Mouse (Mus musculus) intestine, postnatal 0 days (tissue): ENCODE results near the gene Ifi211. TPM values are rescaled to one million over a fixed set of nuclear protein-coding genes. Genes with fewer than 3 reads are reported as not detected.
"Not testable (repeated sequence)": the region's sequence is repeated elsewhere in the genome, so short reads cannot be mapped to it uniquely, and the experiment has no call there.

Experiments
- ATAC-seq: fragments of 200-750 bp; cut with Nextera tagmentation; 2 replicates; pipeline ENCODE4 v1.8.0; 2017; ENCODE audit warnings: mild to moderate bottlenecking, moderate TSS enrichment, moderate library complexity
- H3K27ac ChIP-seq: fragments of 300-500 bp; sonication (generic); 2 replicates; pipeline ENCODE4 v1.5.1; 2014; ENCODE audit warnings: mild to moderate bottlenecking, low read depth, low read length, moderate library complexity
- H3K27me3 ChIP-seq: fragments of 300-500 bp; sonication (generic); replicated peaks from 2 replicates; pipeline ENCODE4 v1.6.1; 2014; ENCODE audit warnings: low read length, mixed read lengths; ENCODE audit not compliant: control insufficient read depth, insufficient read depth
- H3K36me3 ChIP-seq: fragments of 300-500 bp; sonication (generic); 2 replicates; pipeline ENCODE4 v1.6.1; 2014; ENCODE audit warnings: mild to moderate bottlenecking, moderate library complexity; ENCODE audit not compliant: control insufficient read depth, insufficient read depth
- H3K4me1 ChIP-seq: fragments of 300-500 bp; sonication (generic); replicated peaks from 2 replicates; pipeline ENCODE4 v1.6.1; 2014; ENCODE audit warnings: antibody characterized with exemption, low read length, mixed read lengths; ENCODE audit not compliant: control insufficient read depth, insufficient read depth
- H3K4me2 ChIP-seq: fragments of 300-500 bp; sonication (generic); replicated peaks from 2 replicates; pipeline ENCODE4 v1.6.1; 2014; ENCODE audit warnings: low read depth, mild to moderate bottlenecking, moderate library complexity
- H3K4me3 ChIP-seq: fragments of 300-500 bp; sonication (generic); 2 replicates; pipeline ENCODE4 v1.5.1; 2014; ENCODE audit warnings: low read depth, low read length
- H3K9ac ChIP-seq: fragments of 300-500 bp; sonication (generic); 2 replicates; pipeline ENCODE4 v1.6.1; 2014; ENCODE audit warnings: mild to moderate bottlenecking, low read depth, low read length
- H3K9me3 ChIP-seq: fragments of 300-500 bp; sonication (generic); 2 replicates; pipeline ENCODE4 v1.6.1; 2016; ENCODE audit warnings: mixed run types; ENCODE audit not compliant: control insufficient read depth
- CTCF ChIP-seq: sonication (generic); IDR thresholded peaks from 2 replicates; pipeline ENCODE4 v1.5.1; 2016; ENCODE audit warnings: low read depth, mild to moderate bottlenecking, control low read depth, antibody characterized with exemption, moderate library complexity
- WGBS: fragments of 180-500 bp; shearing (Covaris S2); extraction: QIAGEN DNeasy Blood & Tissue Kit; methylation state at CpG from one replicate; pipeline ENCODE4 v1.1.7; 2014; 5-methylcytosine and 5-hydroxymethylcytosine counted together
- polyA plus RNA-seq: library from polyadenylated mRNA; unstranded; fragments of >200 nt; fragmentation: Nextera tagmentation; extraction: Ambion mirVana; gene quantifications from 2 replicates; pipeline ENCODE4 v1.2.1, GENCODE M21; 2015

Gene Ifi211
- polyA plus RNA-seq, 1 experiment from 2014 or later: 1.3 TPM

DNA sequence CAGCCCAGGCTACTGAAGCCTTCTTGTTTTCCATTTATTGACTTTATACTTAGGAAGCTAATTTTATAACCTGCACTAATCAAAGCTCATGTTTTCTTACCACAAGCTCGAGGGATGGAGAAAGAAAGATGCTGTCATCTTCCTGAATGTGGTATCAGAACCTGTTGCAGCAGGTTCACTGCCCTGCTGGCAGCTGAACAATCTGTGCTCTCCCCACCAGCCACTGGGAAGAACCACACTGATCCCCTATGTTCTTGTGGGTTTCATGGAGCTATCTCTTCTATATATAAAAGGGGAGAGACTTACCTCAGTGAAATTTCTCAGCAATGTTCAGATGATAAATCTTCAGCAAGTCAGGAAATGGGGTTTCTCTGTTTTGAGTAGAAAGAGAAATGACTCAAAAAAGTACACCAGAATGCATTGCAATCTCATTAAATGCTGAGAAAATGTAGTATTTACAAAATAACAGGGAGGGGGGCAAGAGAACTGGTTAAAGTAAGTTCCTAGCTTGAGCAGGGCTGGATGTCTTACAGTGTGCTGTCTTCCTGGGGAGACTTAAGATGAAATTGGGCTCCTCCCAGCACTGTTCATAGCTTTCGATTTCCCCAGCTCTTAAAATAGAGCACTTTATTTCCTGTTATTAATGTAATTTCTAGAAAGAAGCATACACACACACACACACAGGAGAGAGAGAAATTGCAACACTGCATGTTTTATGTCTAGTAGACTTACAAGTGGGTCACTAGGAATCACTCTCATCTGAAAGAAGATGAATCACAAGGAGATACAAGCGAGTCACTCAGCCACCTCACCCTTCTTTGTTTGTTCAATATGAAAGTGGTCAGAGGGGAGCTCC, 29.3 kb upstream of the Ifi211 start, which contains the start of the genes Mndal and Ifi203:
TSS of gene Mndal (minus strand) at position 568 of the 856 bp plus-strand sequence.
TSS of gene Ifi203 (minus strand) at position 749 of the 856 bp plus-strand sequence.
- not testable (repeated sequence) for H3K36me3 ChIP-seq, ATAC-seq, H3K9me3 ChIP-seq, H3K27ac ChIP-seq, H3K4me2 ChIP-seq, H3K4me3 ChIP-seq, H3K9ac ChIP-seq, H3K4me1 ChIP-seq, H3K27me3 ChIP-seq
- 31% methylated on average over 3 of the region's 3 CpGs for WGBS

DNA sequence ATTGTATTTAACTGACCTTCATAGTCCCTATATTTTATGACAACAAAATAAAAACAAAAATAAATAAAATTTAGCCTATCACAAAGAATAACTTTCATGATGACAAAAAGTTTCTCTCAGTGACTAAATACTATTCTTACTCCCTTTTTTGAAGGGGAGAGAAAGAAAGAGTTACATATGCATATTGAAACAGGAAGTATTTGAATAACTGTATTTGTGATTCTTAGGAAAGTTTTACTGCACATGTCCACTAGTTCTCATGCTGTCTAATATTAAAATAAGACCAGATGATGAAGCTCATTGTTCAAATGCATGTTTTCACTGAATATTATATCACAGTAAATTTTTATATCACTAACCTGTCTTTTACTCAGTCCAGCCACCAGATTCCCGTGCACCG, 28.7 kb upstream of the Ifi211 start:
- H3K4me1 ChIP-seq, H3K4me3 ChIP-seq, H3K36me3 ChIP-seq, H3K9ac ChIP-seq, H3K27ac ChIP-seq, H3K4me2 ChIP-seq, H3K9me3 ChIP-seq, ATAC-seq, H3K27me3 ChIP-seq: not testable (repeated sequence)
- 80% methylated on average over 2 of the region's 2 CpGs for WGBS

DNA sequence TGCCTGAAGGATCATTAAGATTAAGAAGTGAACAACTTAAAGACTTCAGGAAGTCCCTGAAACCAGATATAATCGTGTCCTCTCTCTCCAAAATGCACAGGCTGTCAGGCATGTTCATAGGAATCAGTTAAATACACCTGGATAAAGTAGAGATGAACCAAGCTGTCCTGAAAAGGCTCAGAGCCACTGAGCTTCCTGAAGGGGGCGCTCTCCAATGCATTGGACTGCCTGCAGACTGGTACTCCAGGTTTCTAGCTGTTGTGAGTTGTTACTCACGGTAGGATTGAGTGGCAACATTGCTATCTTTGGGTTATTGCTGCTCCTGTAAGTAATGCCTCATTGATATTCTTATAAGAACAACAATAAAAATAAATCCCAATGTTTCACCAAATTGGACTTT, 6.4 kb upstream of the Ifi211 start:
- not testable (repeated sequence) for H3K36me3 ChIP-seq, H3K27ac ChIP-seq, H3K4me2 ChIP-seq, H3K27me3 ChIP-seq, H3K4me1 ChIP-seq, H3K4me3 ChIP-seq, ATAC-seq, H3K9ac ChIP-seq, H3K9me3 ChIP-seq
- 60% methylated on average over 3 of the region's 3 CpGs for WGBS

DNA sequence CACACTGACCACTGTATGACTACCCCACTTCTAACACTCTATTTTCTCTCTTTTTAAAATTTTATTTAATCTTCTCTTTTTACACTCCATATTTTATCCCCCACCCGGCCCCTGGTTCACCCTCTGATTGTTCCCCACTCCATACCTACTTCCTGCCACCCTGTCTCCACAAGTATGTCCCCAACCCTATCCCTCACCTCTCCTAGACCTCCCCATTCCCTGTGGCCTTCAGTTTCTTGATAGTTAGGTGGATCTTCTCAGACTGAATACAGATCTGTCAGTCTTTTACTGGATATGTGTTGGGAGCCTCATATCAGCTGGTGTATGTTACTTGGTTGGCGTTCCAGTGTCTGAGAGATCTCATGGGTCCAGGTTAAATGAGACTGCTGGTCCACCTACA, 1.7 kb upstream of the Ifi211 start:
- Histone ChIP-seq H3K27me3 (no peaks in the 10 kb centered on the region), H3K36me3 (no peaks in the 10 kb centered on the region), H3K27ac (no peak overlapping the region), H3K4me1 (no peaks in the 10 kb centered on the region), H3K9me3 (no peaks in the 10 kb centered on the region), H3K9ac (no peak overlapping the region), H3K4me2 (no peak overlapping the region), H3K4me3 (no peak overlapping the region)
- WGBS: 90% methylated on average over 2 of the region's 2 CpGs
- ATAC-seq: no peak
- TF ChIP-seq CTCF: no peak

DNA sequence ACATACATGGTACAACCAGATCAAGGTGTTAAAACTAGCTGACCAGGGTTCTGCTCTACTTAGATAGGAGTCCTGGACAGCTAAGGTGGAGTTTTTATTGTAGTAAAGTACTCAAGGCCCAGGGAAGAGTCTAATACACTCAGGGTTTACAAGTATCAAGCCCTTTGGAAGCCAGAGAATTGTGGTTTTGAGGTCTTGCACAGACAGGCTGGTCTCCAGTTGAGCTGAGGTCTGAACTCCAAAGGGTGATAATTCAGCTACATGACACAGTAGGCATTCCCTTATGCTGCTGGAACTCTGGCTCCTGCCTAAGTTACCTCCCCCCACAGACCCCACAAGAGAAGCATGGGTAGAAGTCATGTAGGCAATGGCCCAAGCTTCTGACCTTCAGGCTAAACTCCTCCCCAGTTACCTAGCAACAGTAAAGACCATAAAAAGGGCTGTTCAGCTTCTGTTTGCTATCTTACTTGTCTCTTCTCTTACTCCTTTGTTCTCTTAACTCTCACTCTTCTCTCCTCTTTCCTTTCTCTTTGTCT, 478 bp upstream of the Ifi211 start:
- not testable (repeated sequence) for H3K4me2 ChIP-seq, ATAC-seq, H3K27ac ChIP-seq

DNA sequence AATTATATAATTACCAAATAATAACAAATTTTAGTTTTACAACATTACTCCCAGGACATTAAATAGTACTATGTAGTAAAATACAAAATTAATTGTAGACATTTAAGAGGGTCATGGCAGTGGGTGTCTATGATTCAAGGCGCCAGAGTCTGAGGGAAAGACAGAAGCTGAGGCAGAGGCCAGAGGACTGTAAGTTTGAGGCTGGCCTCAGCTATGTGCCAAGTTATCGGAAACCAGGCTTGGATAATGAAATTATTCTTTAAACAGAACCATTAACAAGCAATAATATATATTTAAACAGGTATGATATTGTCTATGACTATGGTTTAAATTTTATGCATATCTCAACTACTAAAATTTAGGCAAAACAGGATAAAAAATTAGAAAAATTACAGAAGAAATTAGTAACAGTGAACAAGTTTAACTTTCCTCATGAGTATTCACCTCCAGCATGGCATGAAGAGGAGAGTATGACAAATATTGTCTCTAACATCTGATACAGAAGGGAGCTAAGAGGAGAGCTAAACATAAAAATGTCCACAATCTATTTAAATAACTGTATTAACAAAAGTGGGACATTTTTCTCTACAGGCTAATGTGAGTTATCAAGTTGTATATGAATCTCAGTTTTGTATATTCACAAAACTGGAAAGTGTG, 910 bp downstream of the Ifi211 start:
- no peak for TF ChIP-seq CTCF
- H3K27ac ChIP-seq: no peak overlapping the region
- no peaks in the 10 kb centered on the region for H3K36me3 ChIP-seq
- H3K4me1 ChIP-seq: no peaks in the 10 kb centered on the region
- no peak for ATAC-seq
- no peak overlapping the region for H3K9ac ChIP-seq
- H3K4me2 ChIP-seq: no peak overlapping the region
- H3K4me3 ChIP-seq: no peak overlapping the region
- no peaks in the 10 kb centered on the region for H3K27me3 ChIP-seq
- 91% methylated on average over 2 of the region's 2 CpGs for WGBS
- H3K9me3 ChIP-seq: no peaks in the 10 kb centered on the region

More for the DNA sequence above, 478 bp upstream of the Ifi211 start:
- not testable (repeated sequence) for H3K9me3 ChIP-seq, H3K9ac ChIP-seq, H3K36me3 ChIP-seq, H3K4me1 ChIP-seq, H3K27me3 ChIP-seq, H3K4me3 ChIP-seq

DNA sequence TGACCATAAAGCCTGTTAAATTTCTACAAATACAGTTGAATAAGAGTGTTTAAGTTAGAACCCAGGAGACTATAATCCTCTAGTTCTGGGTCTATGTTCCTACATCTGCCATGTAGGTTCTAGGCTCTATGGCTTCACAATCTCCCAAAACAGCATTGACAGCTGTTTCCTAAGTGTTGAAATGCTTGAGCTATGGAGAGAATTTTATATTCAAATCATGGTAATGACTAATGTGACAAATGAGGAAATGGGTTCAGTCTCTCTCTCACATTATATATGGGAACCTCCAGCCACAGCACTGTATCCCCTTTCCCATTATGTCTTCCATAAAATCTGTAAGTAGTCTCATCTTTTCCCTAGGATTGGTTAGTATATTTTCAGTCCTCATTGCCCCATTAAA, 4.5 kb downstream of the Ifi211 start:
- H3K4me2 ChIP-seq, H3K27ac ChIP-seq, ATAC-seq, H3K27me3 ChIP-seq, H3K4me1 ChIP-seq, H3K9ac ChIP-seq, H3K9me3 ChIP-seq, H3K4me3 ChIP-seq, H3K36me3 ChIP-seq: not testable (repeated sequence)

DNA sequence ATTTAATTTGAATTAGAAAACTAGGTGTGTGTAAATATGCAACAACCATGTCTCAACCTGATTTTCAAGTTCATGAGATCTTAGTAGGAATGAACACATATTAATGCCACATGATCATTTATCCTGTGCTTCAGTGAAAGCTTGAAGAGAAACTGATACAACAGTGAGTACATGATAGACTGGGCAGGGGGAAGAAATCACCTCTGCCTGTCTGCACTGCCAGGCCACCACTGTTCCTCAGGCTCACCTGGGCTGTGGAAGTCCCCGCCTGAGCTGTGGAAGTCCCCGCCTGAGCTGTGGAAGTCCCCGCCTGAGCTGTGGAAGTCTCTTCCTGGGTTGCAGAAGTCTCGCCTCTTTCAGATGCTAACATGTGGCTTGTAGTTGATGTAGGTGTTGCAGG, 7.0 kb downstream of the Ifi211 start:
- ATAC-seq, H3K9ac ChIP-seq, H3K4me3 ChIP-seq, H3K27ac ChIP-seq, H3K27me3 ChIP-seq, H3K36me3 ChIP-seq, H3K9me3 ChIP-seq, H3K4me1 ChIP-seq, H3K4me2 ChIP-seq: not testable (repeated sequence)
- 86% methylated on average over 4 of the region's 4 CpGs for WGBS

DNA sequence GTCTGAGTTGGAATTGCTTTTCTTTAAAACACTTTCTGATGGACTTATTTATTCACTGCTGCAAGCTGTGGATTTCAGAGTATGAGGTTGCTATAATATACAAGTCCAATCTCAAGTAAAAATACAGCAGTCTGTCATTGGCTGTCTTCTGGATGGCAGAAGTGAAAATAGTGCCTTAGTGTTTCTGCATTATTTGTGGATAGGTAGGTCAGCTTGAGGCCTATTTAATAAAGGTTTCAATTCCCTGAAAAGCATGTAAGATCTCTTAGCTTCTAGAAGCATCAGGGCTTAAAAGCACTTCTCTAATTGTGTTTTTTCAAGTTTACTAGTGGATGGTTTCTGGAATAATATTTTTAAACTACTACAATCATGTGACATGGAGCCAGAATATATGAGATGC, 23.1 kb downstream of the Ifi211 start:
- H3K4me1 ChIP-seq, H3K27me3 ChIP-seq, H3K9me3 ChIP-seq, H3K27ac ChIP-seq, ATAC-seq, H3K9ac ChIP-seq, H3K4me3 ChIP-seq, H3K4me2 ChIP-seq, H3K36me3 ChIP-seq: not testable (repeated sequence)
